Mouse (Mus musculus) G1E (cell line): Measurements from ENCODE around the gene Zfp574. TPM values are rescaled to one million over a fixed set of nuclear protein-coding genes. Genes with fewer than 3 reads are reported as not detected.
A peak's percentile ranks its signal among the peaks of the same experiment; 100 is the strongest.
"Not testable (repeated sequence)": the region's sequence is repeated elsewhere in the genome, so short reads cannot be mapped to it uniquely, and the experiment has no call there.

Experiments
- ATAC-seq: 2 replicates; pipeline ENCODE4 v1.8.0; 2016; ENCODE audit warnings: mild to moderate bottlenecking; ENCODE audit not compliant: insufficient number of reproducible peaks, poor library complexity, low FRiP score, severe bottlenecking; ENCODE audit errors: extremely low read depth
- DNase-seq: peaks from one replicate; pipeline ENCODE4 v3.0.0; 2012; ENCODE audit warnings: low spot score
- H3K27me3 ChIP-seq: 2 replicates; pipeline ENCODE4 v1.6.1; 2012; ENCODE audit warnings: mild to moderate bottlenecking, low read length, inconsistent platforms; ENCODE audit not compliant: insufficient read depth
- H3K36me3 ChIP-seq: replicated peaks from 2 replicates; pipeline ENCODE3; 2012; ENCODE audit warnings: mild to moderate bottlenecking, inconsistent platforms
- H3K4me1 ChIP-seq: 2 replicates; pipeline ENCODE4 v1.6.1; 2012; ENCODE audit warnings: low read depth, low read length, inconsistent platforms, mixed read lengths; ENCODE audit not compliant: insufficient read depth
- H3K4me3 ChIP-seq: 2 replicates; pipeline ENCODE4 v1.5.1; 2012; ENCODE audit warnings: low read depth, mild to moderate bottlenecking, inconsistent platforms, low read length, moderate library complexity, mixed read lengths
- H3K9me3 ChIP-seq: replicated peaks from 2 replicates; pipeline ENCODE4 v1.6.1; 2012; ENCODE audit warnings: inconsistent platforms
- CTCF ChIP-seq: IDR thresholded peaks from 2 replicates; pipeline ENCODE4 v1.5.1; 2012; ENCODE audit warnings: low read depth, low read length, inconsistent platforms, mixed read lengths
- GATA1 ChIP-seq: IDR thresholded peaks from 2 replicates; pipeline ENCODE4 v1.6.1; 2012; ENCODE audit warnings: borderline replicate concordance, low read length, inconsistent platforms, mixed read lengths
- GATA2 ChIP-seq: IDR thresholded peaks from 2 replicates; pipeline ENCODE4 v1.6.1; 2012; ENCODE audit warnings: low read depth, low read length, inconsistent platforms, borderline replicate concordance
- POLR2AphosphoS5 ChIP-seq: IDR thresholded peaks from 2 replicates; pipeline ENCODE4 v1.6.1; 2012; ENCODE audit warnings: low read depth, low read length, inconsistent platforms; ENCODE audit not compliant: insufficient replicate concordance
- TAL1 ChIP-seq: conservative IDR thresholded peaks from 2 replicates; pipeline ENCODE4 v1.6.1; 2012; ENCODE audit warnings: low read depth, low read length, inconsistent platforms, mixed read lengths
- polyA plus RNA-seq: library from polyadenylated mRNA; stranded (reverse); fragments of >175 nt; gene quantifications from 2 replicates; pipeline ENCODE4 v1.2.3, GENCODE M21; 2012
- total RNA-seq, 2 experiments: library from RNA; stranded (forward) in 1 of 2; stranded (reverse) in 1 of 2; fragments of 200-1000 nt in 1 of 2; fragments of >200 nt in 1 of 2; fragmentation: Nextera tagmentation in 1 of 2; gene quantifications; 2 replicates each; pipeline ENCODE4 v1.2.3; 2014 to 2017

Zfp574 gene
- total and polyA plus RNA-seq, 3 experiments = 15.4 to 66.3 (median 31.5) TPM

GRCm38 (mm10) chr7:25035916-25036315 lies 36.5 kb upstream of the Zfp574 start:
- Histone ChIP-seq H3K27me3 (no peaks in the 10 kb centered on the region), H3K36me3 (peaks cover 98% of the 10 kb centered on the region), H3K4me3 (no peak overlapping the region), H3K4me1 (peaks cover 2% of the 10 kb centered on the region; the same call in 1 of the 2 replicates), H3K9me3 (no peaks in the 10 kb centered on the region)
- DNase-seq = peak; percentile 32
- TF ChIP-seq CTCF = peak; percentile 79
- TF ChIP-seq POLR2AphosphoS5 = no peak
- no peak for TF ChIP-seq GATA2
- no peak for TF ChIP-seq GATA1
- no peak for TF ChIP-seq TAL1
- no peak for ATAC-seq

- Histone ChIP-seq H3K27me3 (no peaks in the 10 kb centered on the region), H3K36me3 (peaks cover 99% of the 10 kb centered on the region), H3K4me1 (peaks cover 2% of the 10 kb centered on the region; the same call in 1 of the 2 replicates), H3K9me3 (no peaks in the 10 kb centered on the region), H3K4me3 (no peak overlapping the region)
- DNase-seq = no peak
- TF ChIP-seq POLR2AphosphoS5 (no peak), TAL1 (no peak), CTCF (no peak), GATA1 (no peak), GATA2 (no peak)
- ATAC-seq = no peak
Measured at GRCm38 (mm10) chr7:25041921-25042320, 30.4 kb upstream of the Zfp574 start.

GRCm38 (mm10) chr7:25044599-25044998 lies 27.8 kb upstream of the Zfp574 start:
- not testable (repeated sequence) for H3K4me1 ChIP-seq, DNase-seq, H3K9me3 ChIP-seq, H3K27me3 ChIP-seq, H3K4me3 ChIP-seq, ATAC-seq
- H3K36me3 ChIP-seq = peaks cover 100% of the 10 kb centered on the region

- Histone ChIP-seq H3K9me3 (no peaks in the 10 kb centered on the region), H3K4me1 (no peaks in the 10 kb centered on the region), H3K36me3 (peaks cover 98% of the 10 kb centered on the region), H3K4me3 (no peak overlapping the region), H3K27me3 (no peaks in the 10 kb centered on the region)
- no peak for DNase-seq
- no peak for ATAC-seq
- TF ChIP-seq POLR2AphosphoS5 (no peak), CTCF (no peak), GATA1 (no peak), TAL1 (no peak), GATA2 (no peak)
Measured at GRCm38 (mm10) chr7:25047363-25047762, 25.0 kb upstream of the Zfp574 start.

GRCm38 (mm10) chr7:25049295-25049930 lies 23.0 kb upstream of the Zfp574 start:
- H3K36me3 ChIP-seq = peaks cover 97% of the 10 kb centered on the region

GRCm38 (mm10) chr7:25052587-25052986 lies 19.8 kb upstream of the Zfp574 start:
- DNase-seq (no peak), ATAC-seq (no peak)
- Histone ChIP-seq H3K4me3 (no peak overlapping the region), H3K4me1 (no peaks in the 10 kb centered on the region; the same call in 1 of the 2 replicates), H3K27me3 (no peaks in the 10 kb centered on the region), H3K9me3 (no peaks in the 10 kb centered on the region), H3K36me3 (peaks cover 96% of the 10 kb centered on the region)
- TF ChIP-seq POLR2AphosphoS5 = no peak
- no peak for TF ChIP-seq GATA2
- TF ChIP-seq GATA1 = no peak
- TF ChIP-seq TAL1 = no peak
- TF ChIP-seq CTCF = no peak

More at GRCm38 (mm10) chr7:25049295-25049930, 23.0 kb upstream of the Zfp574 start:
- Histone ChIP-seq H3K27me3 (no peaks in the 10 kb centered on the region), H3K4me1 (no peaks in the 10 kb centered on the region), H3K4me3 (no peak overlapping the region), H3K9me3 (no peaks in the 10 kb centered on the region)
- ATAC-seq (no peak), DNase-seq (no peak)
- TF ChIP-seq TAL1 = no peak
- no peak for TF ChIP-seq GATA2
- TF ChIP-seq POLR2AphosphoS5 = no peak

- no peak for ATAC-seq
- H3K27me3 ChIP-seq = no peaks in the 10 kb centered on the region
- H3K36me3 ChIP-seq = peaks cover 95% of the 10 kb centered on the region
- no peak for TF ChIP-seq POLR2AphosphoS5
- TF ChIP-seq TAL1 = no peak
- TF ChIP-seq GATA1 = no peak
- no peak for TF ChIP-seq CTCF
- H3K9me3 ChIP-seq = no peaks in the 10 kb centered on the region
- peaks cover 6% of the 10 kb centered on the region for H3K4me1 ChIP-seq
- no peak overlapping the region for H3K4me3 ChIP-seq
- DNase-seq = no peak
Measured at GRCm38 (mm10) chr7:25056951-25057350, 15.4 kb upstream of the Zfp574 start.
